Mouse (Mus musculus): Measurements from ENCODE around the gene Dnaja3.

DNA sequence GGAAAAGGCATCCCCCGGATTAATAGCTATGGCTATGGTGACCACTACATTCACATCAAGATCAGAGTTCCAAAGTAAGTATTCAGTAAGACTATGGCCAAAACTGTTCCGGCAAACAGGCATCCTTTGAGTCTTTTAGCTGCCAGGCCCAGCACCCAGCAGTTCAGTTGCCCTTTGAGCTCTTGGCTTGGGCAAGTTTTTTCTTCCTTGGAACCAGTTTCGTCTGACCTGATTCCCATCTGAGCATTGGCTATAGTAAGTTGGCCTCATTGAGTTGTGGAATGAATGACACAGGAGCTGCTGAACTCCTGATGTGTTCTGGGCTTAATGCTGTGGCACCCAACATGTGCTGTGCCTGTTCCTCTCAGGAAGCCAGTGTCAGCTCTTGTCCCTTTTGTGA is 61.4 kb downstream of the Dnaja3 start:
- TF ChIP-seq CTCF (IDR thresholded peaks at IDR 0.05; ENCODE audit: extremely low read depth, insufficient read length, insufficient replicate concordance, low read depth, low read length) (no peak), POLR2A (IDR thresholded peaks at IDR 0.05; ENCODE audit: low read depth, low read length) (no peak)

Measured in small intestine, adult 2 months (tissue).